Mouse (Mus musculus) cerebellum, adult 2 months (tissue): Measurements from ENCODE around the gene Tmem269. TPM values are rescaled to one million over a fixed set of nuclear protein-coding genes. Genes with fewer than 3 reads are reported as not detected.

Experiments
- DNase-seq, 2 experiments: peaks; one replicate each; pipeline ENCODE4 v3.0.0; 2021
- H3K27ac ChIP-seq: fragments of 200-500 bp; 2 replicates; pipeline ENCODE4 v1.5.1; 2012; ENCODE audit warnings: low read length, control low read depth, inconsistent platforms; ENCODE audit not compliant: insufficient read depth
- H3K27me3 ChIP-seq: fragments of 200-500 bp; 2 replicates; pipeline ENCODE4 v1.6.1; 2012; ENCODE audit warnings: inconsistent platforms, mild to moderate bottlenecking, low read length, moderate library complexity; ENCODE audit not compliant: control insufficient read depth, insufficient read depth
- H3K4me1 ChIP-seq: fragments of 200-500 bp; 2 replicates; pipeline ENCODE4 v1.6.1; 2011; ENCODE audit warnings: low read length; ENCODE audit not compliant: control insufficient read depth, insufficient read depth
- H3K4me3 ChIP-seq: fragments of 200-500 bp; replicated peaks from 2 replicates; pipeline ENCODE3; 2011; ENCODE audit warnings: mild to moderate bottlenecking, low read depth, low read length, control low read depth; ENCODE audit not compliant: insufficient read depth
- CTCF ChIP-seq: fragments of 200-500 bp; IDR thresholded peaks from 2 replicates; pipeline ENCODE4 v1.5.1; 2011; ENCODE audit warnings: low read depth, mild to moderate bottlenecking, control low read depth, low read length, moderate library complexity, borderline replicate concordance; ENCODE audit not compliant: insufficient read depth
- POLR2A ChIP-seq: fragments of 200-500 bp; IDR thresholded peaks from 2 replicates; pipeline ENCODE4 v1.6.1; 2011; ENCODE audit warnings: low read length, control low read depth, borderline replicate concordance; ENCODE audit not compliant: insufficient read depth
- WGBS: fragments of 180-500 bp; shearing (Covaris S2); methylation state at CpG from one replicate; pipeline ENCODE4 v1.1.7; 2018; 5-methylcytosine and 5-hydroxymethylcytosine counted together
- polyA plus RNA-seq: library from polyadenylated mRNA; depleted of rRNA; stranded (reverse); fragments of >200 nt; gene quantifications from 2 replicates; pipeline ENCODE4 v1.2.3, GENCODE M21; 2012

Tmem269 gene
- polyA plus RNA-seq, 1 experiment: 0.92 TPM

GRCm38 (mm10) chr4:119173851-119174453 is 44.1 kb downstream of the Tmem269 start, which contains the start of gene Zfp691:
TSS of gene Zfp691 (minus strand) at chr4:119174195.
- DNase-seq: peak; percentile 94 to 98
- Histone ChIP-seq H3K27ac (peak within 1 kb of the TSS; percentile 88), H3K4me3 (peak within 1 kb of the TSS; percentile 96), H3K4me1 (no peaks in the 10 kb centered on the region), H3K27me3 (no peaks in the 10 kb centered on the region)
- under 1% methylated on average over 40 of the region's 40 CpGs for WGBS
- TF ChIP-seq POLR2A: peak; percentile 95
- TF ChIP-seq CTCF: no peak

- Histone ChIP-seq H3K4me3 (peak overlapping the region; percentile 96), H3K27me3 (no peaks in the 10 kb centered on the region), H3K4me1 (no peaks in the 10 kb centered on the region), H3K27ac (peak overlapping the region; percentile 88; the same call in 1 of the 2 replicates)
- no peak for TF ChIP-seq POLR2A
- TF ChIP-seq CTCF: no peak
- WGBS: 28% methylated on average over 18 of the region's 18 CpGs
- no peak for DNase-seq
These were observed 44.9 kb downstream of the Tmem269 start for GRCm38 (mm10) chr4:119172919-119173650.

GRCm38 (mm10) chr4:119167663-119168062 is 50.4 kb downstream of the Tmem269 start:
- no peaks in the 10 kb centered on the region for H3K27me3 ChIP-seq
- no peak overlapping the region for H3K4me3 ChIP-seq
- WGBS: 5% methylated on average over 4 of the region's 4 CpGs
- H3K4me1 ChIP-seq: no peaks in the 10 kb centered on the region
- no peak overlapping the region for H3K27ac ChIP-seq
- DNase-seq: peak; percentile 76 to 82
- TF ChIP-seq CTCF (peak; percentile 83), POLR2A (no peak)

- H3K4me1 ChIP-seq: no peaks in the 10 kb centered on the region
- 94% methylated on average over 4 of the region's 4 CpGs for WGBS
- no peak for DNase-seq
These were observed 50.9 kb downstream of the Tmem269 start for GRCm38 (mm10) chr4:119167068-119167467.

GRCm38 (mm10) chr4:119165916-119166315 is 52.1 kb downstream of the Tmem269 start:
- WGBS: 90% methylated on average over 7 of the region's 7 CpGs
- TF ChIP-seq CTCF: no peak

More at GRCm38 (mm10) chr4:119167068-119167467, 50.9 kb downstream of the Tmem269 start:
- Histone ChIP-seq H3K27me3 (no peaks in the 10 kb centered on the region), H3K27ac (no peak overlapping the region), H3K4me3 (no peak overlapping the region)
- TF ChIP-seq POLR2A (no peak), CTCF (no peak)

GRCm38 (mm10) chr4:119162990-119163389 is 55.0 kb downstream of the Tmem269 start:
- TF ChIP-seq POLR2A (no peak), CTCF (no peak)
- 77% methylated on average over 4 of the region's 4 CpGs for WGBS
- Histone ChIP-seq H3K4me1 (no peaks in the 10 kb centered on the region), H3K27ac (no peak overlapping the region), H3K27me3 (no peaks in the 10 kb centered on the region), H3K4me3 (no peak overlapping the region)
- no peak for DNase-seq

More at GRCm38 (mm10) chr4:119165916-119166315, 52.1 kb downstream of the Tmem269 start:
- no peaks in the 10 kb centered on the region for H3K4me1 ChIP-seq
- no peak overlapping the region for H3K27ac ChIP-seq
- no peak overlapping the region for H3K4me3 ChIP-seq
- no peaks in the 10 kb centered on the region for H3K27me3 ChIP-seq
- DNase-seq: no peak

- Histone ChIP-seq H3K27me3 (no peaks in the 10 kb centered on the region), H3K4me3 (no peak overlapping the region), H3K4me1 (no peaks in the 10 kb centered on the region), H3K27ac (no peak overlapping the region)
- 66% methylated on average over 3 of the region's 3 CpGs for WGBS
- TF ChIP-seq POLR2A (no peak), CTCF (no peak)
- DNase-seq: no peak
These were observed 56.7 kb downstream of the Tmem269 start for GRCm38 (mm10) chr4:119161358-119161757.

- Histone ChIP-seq H3K4me1 (no peaks in the 10 kb centered on the region), H3K27me3 (no peaks in the 10 kb centered on the region), H3K27ac (no peak overlapping the region), H3K4me3 (no peak overlapping the region)
- WGBS: 88% methylated on average over 5 of the region's 5 CpGs
- no peak for DNase-seq
- TF ChIP-seq POLR2A (no peak), CTCF (no peak)
These were observed 60.1 kb downstream of the Tmem269 start for GRCm38 (mm10) chr4:119157891-119158290.
